ENCODE assay signal across 24 mouse cellular contexts in genomic region chr13:105240810-105241209, GRCm38 (mm10). TPM values are rescaled to one million over a fixed set of nuclear protein-coding genes. Genes with fewer than 3 reads are reported as not detected.
DNase-seq lines count a peak whose midpoint lies in the region; ATAC-seq and TF ChIP-seq lines count a peak whose summit lies in the region.
"Had no signal": no experiment of that assay in that cellular context is flagged by ENCODE, and none has a peak within 500 bp of the region (broad histone marks: within the 10 kb centered on the region; RNA-seq: fewer than 3 reads in every experiment).

No protein-coding gene starts in this region.

- intact Hi-C loops in gastrocnemius, adult 2 months (cut with DNase I), result no loop called here

- H3K36me3 ChIP-seq in kidney, postnatal 0 days (ENCODE audit: insufficient read depth, low read length), result no peaks in the 10 kb centered on the region
- H3K36me3 ChIP-seq in kidney, embryonic 14.5 days (ENCODE audit: control insufficient read depth, insufficient read depth, low read length), result no peaks in the 10 kb centered on the region
- H3K36me3 ChIP-seq in lung, postnatal 0 days (ENCODE audit: insufficient read depth, low read length), result no peaks in the 10 kb centered on the region
- H3K36me3 ChIP-seq: embryonic facial prominence, embryonic 15.5 days; heart, embryonic 12.5 days; limb, embryonic 15.5 days had no signal

- H3K27me3 ChIP-seq in kidney, postnatal 0 days (ENCODE audit: insufficient read depth, low read length), result no peaks in the 10 kb centered on the region
- H3K27me3 ChIP-seq in kidney, embryonic 14.5 days (ENCODE audit: control insufficient read depth, insufficient read depth, low read length), result no peaks in the 10 kb centered on the region
- H3K27me3 ChIP-seq in lung, postnatal 0 days (replicated peaks; ENCODE audit: insufficient read depth, low read length), result no peaks in the 10 kb centered on the region
- H3K27me3 ChIP-seq: embryonic facial prominence, embryonic 15.5 days; forebrain, embryonic 15.5 days; heart, embryonic 12.5 days; limb, embryonic 15.5 days; Patski had no signal

- no peak overlapping the region for H3K4me3 ChIP-seq in gastrocnemius, adult 2 months
- no peak overlapping the region for H3K4me3 ChIP-seq in kidney, postnatal 0 days (replicated peaks; ENCODE audit: low read depth, low read length)
- H3K4me3 ChIP-seq in kidney, embryonic 14.5 days (ENCODE audit: low read length), result no peak overlapping the region
- H3K4me3 ChIP-seq in lung, postnatal 0 days (ENCODE audit: low read depth, low read length), result no peak overlapping the region
- H3K4me3 ChIP-seq: embryonic facial prominence, embryonic 15.5 days; forebrain, embryonic 15.5 days; heart, embryonic 12.5 days; limb, embryonic 15.5 days had no signal

- no peak overlapping the region for H3K9ac ChIP-seq in kidney, postnatal 0 days (ENCODE audit: low read depth, low read length)
- H3K9ac ChIP-seq in kidney, embryonic 14.5 days (ENCODE audit: low read depth, low read length), result no peak overlapping the region
- no peak overlapping the region for H3K9ac ChIP-seq in lung, postnatal 0 days (replicated peaks; ENCODE audit: low read depth)
- H3K9ac ChIP-seq: embryonic facial prominence, embryonic 15.5 days; forebrain, embryonic 15.5 days; heart, embryonic 12.5 days; hindbrain, embryonic 14.5 days; limb, embryonic 15.5 days had no signal

- ATAC-seq in kidney, postnatal 0 days (replicated peaks; ENCODE audit: low FRiP score, low read depth), result no peak
- no peak for ATAC-seq in kidney, embryonic 14.5 days (ENCODE audit: low FRiP score, low TSS enrichment)
- ATAC-seq in lung, postnatal 0 days, result no peak
- ATAC-seq: forebrain, embryonic 15.5 days had no signal

- H3K27ac ChIP-seq in gastrocnemius, adult 2 months, result no peak overlapping the region
- H3K27ac ChIP-seq in kidney, postnatal 0 days, result no peak overlapping the region
- no peak overlapping the region for H3K27ac ChIP-seq in kidney, embryonic 14.5 days (ENCODE audit: low read depth, low read length)
- no peak overlapping the region for H3K27ac ChIP-seq in lung, postnatal 0 days (ENCODE audit: low read length)
- H3K27ac ChIP-seq: embryonic facial prominence, embryonic 15.5 days; forebrain, embryonic 15.5 days; hindbrain, embryonic 14.5 days; limb, embryonic 15.5 days had no signal

- no peaks in the 10 kb centered on the region for H3K9me3 ChIP-seq in kidney, postnatal 0 days (replicated peaks; ENCODE audit: low read length)
- H3K9me3 ChIP-seq in kidney, embryonic 14.5 days (ENCODE audit: control insufficient read depth, low read length), result no peaks in the 10 kb centered on the region
- no peaks in the 10 kb centered on the region for H3K9me3 ChIP-seq in lung, postnatal 0 days (ENCODE audit: low read length)
- H3K9me3 ChIP-seq: embryonic facial prominence, embryonic 15.5 days; forebrain, embryonic 15.5 days; heart, embryonic 12.5 days; limb, embryonic 15.5 days had no signal

- H3K4me2 ChIP-seq in kidney, postnatal 0 days (ENCODE audit: low read length), result no peak overlapping the region
- no peak overlapping the region for H3K4me2 ChIP-seq in kidney, embryonic 14.5 days (replicated peaks; ENCODE audit: low read depth, low read length)
- no peak overlapping the region for H3K4me2 ChIP-seq in lung, postnatal 0 days (replicated peaks; ENCODE audit: low read depth, low read length)
- H3K4me2 ChIP-seq: embryonic facial prominence, embryonic 15.5 days; forebrain, embryonic 15.5 days; heart, embryonic 12.5 days; hindbrain, embryonic 14.5 days; limb, embryonic 15.5 days had no signal

- no peak for DNase-seq in gastrocnemius, adult 2 months
- DNase-seq in gastrocnemius, adult 18-20 months (ENCODE audit: low spot score), result no peak
- DNase-seq in kidney, postnatal 0 days (ENCODE audit: low spot score), result peak; percentile 8
- no peak for DNase-seq in lung, postnatal 0 days (ENCODE audit: low spot score)
- DNase-seq in lung, adult 18-20 months, result no peak
- DNase-seq in right cerebral cortex, postnatal 36 days (ENCODE audit: low spot score in 2 of 2), result no peak
- DNase-seq: adrenal gland, postnatal 36 days; cerebellum, adult 11 months; cerebellum, adult 9-11 months; heart, postnatal 36 days; kidney, adult 9 months; kidney, postnatal 36 days; left cerebral cortex, postnatal 4 days; lung, adult 2 months; lung, postnatal 4 days; thymus, adult 2 months had no signal

- H3K4me1 ChIP-seq in kidney, postnatal 0 days (replicated peaks; ENCODE audit: insufficient read depth, low read length), result no peaks in the 10 kb centered on the region
- H3K4me1 ChIP-seq in kidney, embryonic 14.5 days (ENCODE audit: control insufficient read depth, insufficient read depth, low read length), result no peaks in the 10 kb centered on the region
- no peaks in the 10 kb centered on the region for H3K4me1 ChIP-seq in lung, postnatal 0 days (ENCODE audit: insufficient read depth, low read depth, low read length)
- H3K4me1 ChIP-seq: embryonic facial prominence, embryonic 15.5 days; forebrain, embryonic 15.5 days; heart, embryonic 12.5 days; limb, embryonic 15.5 days had no signal

- WGBS in kidney, postnatal 0 days, result 65% methylated on average over 2 of the region's 2 CpGs
- WGBS in kidney, embryonic 14.5 days, result 81% methylated on average over 2 of the region's 2 CpGs
- 62% methylated on average over 2 of the region's 2 CpGs for WGBS in lung, postnatal 0 days

- TF ChIP-seq EP300 in lung, postnatal 0 days (IDR thresholded peaks at IDR 0.05), result no peak

- peak; percentile 19; the same call in 1 of the 2 replicates for TF ChIP-seq CTCF in gastrocnemius, adult 2 months (IDR thresholded peaks at IDR 0.05)
- peak; percentile 46 for TF ChIP-seq CTCF in kidney, postnatal 0 days (IDR thresholded peaks at IDR 0.05; ENCODE audit: low read depth)
- peak; percentile 17 for TF ChIP-seq CTCF in lung, postnatal 0 days (IDR thresholded peaks at IDR 0.05)

RNA-seq across cellular contexts. Expression of gene Rnf180, which starts 53.8 kb away (rescaled TPM):
- total RNA-seq in gastrocnemius, adult 2 months (2021), result under 1 TPM in 1 of 2 experiments, not detected in 1; 0.14 TPM
- under 1 TPM; 0.14 to 0.21 TPM for total RNA-seq in gastrocnemius, adult 18-20 months (2021)
- 7.1 and 7.3 TPM in 2 replicates for polyA plus RNA-seq in kidney, postnatal 0 days (2015; fragmentation: Nextera tagmentation; extraction: Ambion mirVana)
- polyA plus RNA-seq in kidney, embryonic 14.5 days (2014; fragmentation: Nextera tagmentation; extraction: Ambion mirVana), result 6.3 and 12.0 TPM in 2 replicates
- 3.1 and 3.5 TPM in 2 replicates for polyA plus RNA-seq in lung, postnatal 0 days (2015; fragmentation: Nextera tagmentation; extraction: Ambion mirVana)
- total RNA-seq: neutrophil, adult 5-6 weeks had no signal
